Mouse (Mus musculus) kidney, adult 2 months (tissue): ENCODE results near the gene 4930415O20Rik.

ENCODE experiments used
- CTCF ChIP-seq: fragments of 200-500 bp; conservative IDR thresholded peaks from 2 replicates; pipeline ENCODE4 v1.5.1; 2011; ENCODE audit warnings: low read depth, mild to moderate bottlenecking, control low read depth, low read length, moderate library complexity, mixed read lengths; ENCODE audit not compliant: insufficient read depth, insufficient read length
- POLR2A ChIP-seq: fragments of 200-500 bp; IDR thresholded peaks from one replicate; pipeline ENCODE4 v1.6.1; 2011; ENCODE audit warnings: low read depth, low read length, control low read depth

DNA sequence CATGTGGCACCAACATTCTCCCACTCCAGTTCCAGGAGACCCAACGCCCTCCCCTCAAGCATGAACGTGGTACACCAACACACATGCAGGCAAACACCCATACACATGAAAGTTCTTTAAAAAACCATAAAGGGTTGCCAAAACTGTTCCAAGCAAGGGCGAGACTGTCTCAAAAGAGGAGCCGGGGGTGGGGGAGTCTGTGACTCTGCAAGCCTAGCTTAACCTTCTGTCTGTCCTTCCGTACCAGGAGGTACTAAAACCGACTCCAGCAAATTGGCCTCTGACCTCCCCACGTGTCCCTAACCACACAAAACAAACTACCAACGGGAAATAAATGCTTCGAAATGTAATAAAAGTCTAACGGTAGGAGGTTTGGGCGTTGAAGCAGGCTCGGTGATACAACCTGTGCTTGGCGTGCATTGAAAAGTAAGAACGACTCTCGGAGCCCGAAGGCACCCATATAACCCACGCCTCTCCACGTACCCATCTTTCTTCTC is 37.7 kb upstream of the 4930415O20Rik start:
- TF ChIP-seq CTCF: no peak
- TF ChIP-seq POLR2A: no peak
